In genomic region chr7:16706385-16706784, GRCm38 (mm10) we compare ENCODE assay signal across 19 mouse cellular contexts. TPM values are rescaled to one million over a fixed set of nuclear protein-coding genes. Genes with fewer than 3 reads are reported as not detected.
DNase-seq lines count a peak whose midpoint lies in the region; ATAC-seq and TF ChIP-seq lines count a peak whose summit lies in the region.
"Had no signal": no experiment of that assay in that cellular context is flagged by ENCODE, and none has a peak within 500 bp of the region (broad histone marks: within the 10 kb centered on the region; RNA-seq: fewer than 3 reads in every experiment).

No protein-coding gene starts in this region.

- peak; percentile 31; the same call in 1 of the 2 replicates for TF ChIP-seq EP300 in lung, postnatal 0 days (IDR thresholded peaks at IDR 0.05)

- DNase-seq in heart, postnatal 14 days = no peak
- peak; percentile 72 for DNase-seq in lung, postnatal 0 days (ENCODE audit: low spot score)
- DNase-seq in lung, postnatal 4 days = no peak
- peak; percentile 55 to 67 for DNase-seq in left cerebral cortex, adult 9 months (ENCODE audit: low spot score in 2 of 2)
- DNase-seq in right cerebral cortex, postnatal 36 days (ENCODE audit: low spot score in 2 of 2) = peak; percentile 52 to 77
- no peak for DNase-seq in forebrain, embryonic 10.5 days (ENCODE audit: extremely low spot score, low spot score)
- no peak for DNase-seq in urinary bladder, postnatal 25 days (ENCODE audit: low spot score)
- DNase-seq: cerebellum, adult 8-10 months; gastrocnemius, postnatal 14 days; kidney, adult 18-20 months; liver, embryonic 13.5 days had no signal

- 15% methylated on average over 9 of the region's 9 CpGs for WGBS in heart, embryonic 15.5 days
- 7% methylated on average over 9 of the region's 9 CpGs for WGBS in lung, postnatal 0 days
- WGBS in forebrain, embryonic 10.5 days = 75% methylated on average over 9 of the region's 9 CpGs

- no peaks in the 10 kb centered on the region for H3K9me3 ChIP-seq in heart, embryonic 15.5 days (replicated peaks)
- H3K9me3 ChIP-seq in lung, postnatal 0 days (ENCODE audit: low read length) = no peaks in the 10 kb centered on the region
- no peaks in the 10 kb centered on the region for H3K9me3 ChIP-seq in forebrain, embryonic 10.5 days
- H3K9me3 ChIP-seq: liver, embryonic 13.5 days had no signal

- intact Hi-C loops in heart, postnatal 14 days (cut with DNase I) = no loop called here

- no peak overlapping the region for H3K4me3 ChIP-seq in heart, embryonic 15.5 days
- H3K4me3 ChIP-seq in lung, postnatal 0 days (ENCODE audit: low read depth, low read length) = no peak overlapping the region
- no peak overlapping the region for H3K4me3 ChIP-seq in forebrain, embryonic 10.5 days
- H3K4me3 ChIP-seq: liver, embryonic 13.5 days had no signal

- H3K36me3 ChIP-seq in heart, embryonic 15.5 days = no peaks in the 10 kb centered on the region
- H3K36me3 ChIP-seq in lung, postnatal 0 days (ENCODE audit: insufficient read depth, low read length) = no peaks in the 10 kb centered on the region
- H3K36me3 ChIP-seq in forebrain, embryonic 10.5 days (replicated peaks) = no peaks in the 10 kb centered on the region
- H3K36me3 ChIP-seq: liver, embryonic 13.5 days had no signal

- peaks cover 30% of the 10 kb centered on the region for H3K4me1 ChIP-seq in heart, embryonic 15.5 days (replicated peaks)
- H3K4me1 ChIP-seq in lung, postnatal 0 days (ENCODE audit: insufficient read depth, low read depth, low read length) = no peaks in the 10 kb centered on the region; the same call in 1 of the 2 replicates
- H3K4me1 ChIP-seq in forebrain, embryonic 10.5 days = peaks cover 3% of the 10 kb centered on the region
- H3K4me1 ChIP-seq: liver, embryonic 13.5 days had no signal

- ATAC-seq in heart, embryonic 15.5 days (replicated peaks; ENCODE audit: insufficient number of reproducible peaks, insufficient read depth, low FRiP score, low read depth) = peak; percentile 67
- peak; percentile 81 for ATAC-seq in lung, postnatal 0 days
- ATAC-seq: activated CD4-positive, CD25-positive, alpha-beta regulatory T cell, adult 4 months; CD4-positive, CD25-positive, alpha-beta regulatory T cell, adult 4 months had no signal

- TF ChIP-seq CTCF in lung, postnatal 0 days (IDR thresholded peaks at IDR 0.05) = no peak

- no peaks in the 10 kb centered on the region for H3K27me3 ChIP-seq in heart, embryonic 15.5 days
- H3K27me3 ChIP-seq in lung, postnatal 0 days (replicated peaks; ENCODE audit: insufficient read depth, low read length) = no peaks in the 10 kb centered on the region
- peaks cover 16% of the 10 kb centered on the region; the same call in 1 of the 2 replicates for H3K27me3 ChIP-seq in forebrain, embryonic 10.5 days (ENCODE audit: poor library complexity, severe bottlenecking)

- H3K27ac ChIP-seq in heart, embryonic 15.5 days = peak overlapping the region; percentile 80
- H3K27ac ChIP-seq in lung, postnatal 0 days (ENCODE audit: low read length) = no peak overlapping the region
- no peak overlapping the region for H3K27ac ChIP-seq in forebrain, embryonic 10.5 days
- H3K27ac ChIP-seq: hindbrain, embryonic 14.5 days; liver, embryonic 13.5 days had no signal

- H3K9ac ChIP-seq in heart, embryonic 15.5 days = no peak overlapping the region
- H3K9ac ChIP-seq in lung, postnatal 0 days (replicated peaks; ENCODE audit: low read depth) = no peak overlapping the region
- H3K9ac ChIP-seq: hindbrain, embryonic 14.5 days; liver, embryonic 13.5 days had no signal

- H3K4me2 ChIP-seq in heart, embryonic 15.5 days = peak overlapping the region; percentile 26
- H3K4me2 ChIP-seq in lung, postnatal 0 days (replicated peaks; ENCODE audit: low read depth, low read length) = no peak overlapping the region
- H3K4me2 ChIP-seq: hindbrain, embryonic 14.5 days; liver, embryonic 13.5 days had no signal

RNA-seq across cellular contexts. Expression of gene Ceacam9, which starts 15.3 kb away (rescaled TPM):
- polyA plus RNA-seq in heart, embryonic 15.5 days (2015; fragmentation: Nextera tagmentation; extraction: Ambion mirVana) = not detected in 2 replicates
- total RNA-seq in heart, postnatal 14 days (2021) = not detected
- not detected in 2 replicates for polyA plus RNA-seq in lung, postnatal 0 days (2015; fragmentation: Nextera tagmentation; extraction: Ambion mirVana)
- polyA plus RNA-seq in forebrain, embryonic 10.5 days (2016; fragmentation: Nextera tagmentation; extraction: Ambion mirVana) = not detected in 2 replicates
- total RNA-seq: gastrocnemius, postnatal 14 days; megakaryocyte, adult 5-6 weeks had no signal
- polyA plus RNA-seq: activated CD4-positive, CD25-positive, alpha-beta regulatory T cell, adult 4 months; brain, embryonic 14.5 days; CD4-positive, CD25-positive, alpha-beta regulatory T cell, adult 4 months; forebrain, embryonic 11.5 days; hindbrain, embryonic 14.5 days; large intestine, adult 2 months; liver, embryonic 13.5 days had no signal

RNA-seq across cellular contexts. Expression of gene Ceacam15, which starts 30.9 kb away (rescaled TPM):
- polyA plus RNA-seq in heart, embryonic 15.5 days (2015; fragmentation: Nextera tagmentation; extraction: Ambion mirVana) = 0.60 and 0.68 TPM in 2 replicates
- total RNA-seq in heart, postnatal 14 days (2021) = not detected
- not detected in 2 replicates for polyA plus RNA-seq in lung, postnatal 0 days (2015; fragmentation: Nextera tagmentation; extraction: Ambion mirVana)
- polyA plus RNA-seq in forebrain, embryonic 10.5 days (2016; fragmentation: Nextera tagmentation; extraction: Ambion mirVana) = not detected in 2 replicates
- total RNA-seq: gastrocnemius, postnatal 14 days; megakaryocyte, adult 5-6 weeks had no signal
- polyA plus RNA-seq: brain, embryonic 14.5 days; forebrain, embryonic 11.5 days; hindbrain, embryonic 14.5 days; large intestine, adult 2 months; liver, embryonic 13.5 days had no signal

RNA-seq across cellular contexts. Expression of gene Ap2s1, which starts 31.8 kb away (rescaled TPM):
- polyA plus RNA-seq in heart, embryonic 15.5 days (2015; fragmentation: Nextera tagmentation; extraction: Ambion mirVana) = 194 and 219 TPM in 2 replicates
- total RNA-seq in heart, postnatal 14 days (2021) = 100 to 1,000 TPM in 1 of 2 experiments, 10 to 100 TPM in 1; 89.4 to 102 TPM
- polyA plus RNA-seq in lung, postnatal 0 days (2015; fragmentation: Nextera tagmentation; extraction: Ambion mirVana) = 240 and 261 TPM in 2 replicates
- 249 and 254 TPM in 2 replicates for polyA plus RNA-seq in forebrain, embryonic 10.5 days (2016; fragmentation: Nextera tagmentation; extraction: Ambion mirVana)

Comparison
In these comparisons a context has a peak if more than half of its experiments do, and no peak if none do; other contexts are left out.
1. DNase-seq: peak in lung, postnatal 0 days (single experiment), left cerebral cortex, adult 9 months (2 of 2) and right cerebral cortex, postnatal 36 days (2 of 2); none in heart, postnatal 14 days (0 of 2), lung, postnatal 4 days (0 of 2), forebrain, embryonic 10.5 days (single experiment) and urinary bladder, postnatal 25 days (single experiment).